Mouse (Mus musculus): ENCODE data around the gene Itgb3. TPM values are rescaled to one million over a fixed set of nuclear protein-coding genes. Genes with fewer than 3 reads are reported as not detected.

The Itgb3 gene
- polyA plus RNA-seq, 1 experiment from 2014 or later: 16.0 TPM

- H3K36me3 ChIP-seq (ENCODE audit: control insufficient read depth, insufficient read depth): no peaks in the 10 kb centered on the region
- WGBS (ENCODE audit: insufficient replicate concordance): 40% methylated on average over 3 of the region's 3 CpGs
- H3K4me1 ChIP-seq (ENCODE audit: control insufficient read depth, low read depth, low read length): no peaks in the 10 kb centered on the region
- no peak overlapping the region for H3K9ac ChIP-seq (ENCODE audit: low read depth, low read length)
- no peak overlapping the region for H3K4me3 ChIP-seq (ENCODE audit: low read depth, low read length)
- H3K4me2 ChIP-seq (ENCODE audit: low read depth, low read length): no peak overlapping the region
- H3K27me3 ChIP-seq (ENCODE audit: control insufficient read depth, insufficient read depth, low read depth, low read length): no peaks in the 10 kb centered on the region
- no peaks in the 10 kb centered on the region for H3K9me3 ChIP-seq (replicated peaks; ENCODE audit: control insufficient read depth, low read length)
- 0 out of 2 replicates have a peak, but pooled peaks have one; percentile 9 for ATAC-seq (ENCODE audit: low read depth)
- H3K27ac ChIP-seq (ENCODE audit: low read length): no peak overlapping the region
Measured at GRCm38 (mm10) chr11:104648571-104648970, 40.8 kb downstream of the Itgb3 start.

DNA sequence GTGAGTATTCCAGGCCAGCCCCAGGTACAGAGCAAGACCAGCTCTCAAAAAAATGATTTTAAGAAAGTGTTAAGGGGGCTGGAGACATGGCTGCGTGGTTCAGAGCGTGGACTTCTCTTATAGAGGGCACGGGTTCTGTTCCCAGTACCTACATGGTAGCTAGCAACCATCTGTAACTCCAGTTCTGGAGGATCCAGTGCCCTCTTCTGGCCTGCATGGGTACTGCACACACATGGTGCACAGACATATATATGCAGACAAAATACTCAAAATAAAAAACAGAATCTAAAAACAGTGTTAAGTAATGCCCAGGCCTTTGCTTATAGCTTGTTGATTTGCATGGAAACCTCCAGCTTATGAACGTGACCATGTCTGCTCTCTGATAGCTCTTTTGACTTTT is 52.8 kb downstream of the Itgb3 start:
- ATAC-seq (ENCODE audit: low read depth): no peak
- no peak overlapping the region for H3K4me2 ChIP-seq (ENCODE audit: low read depth, low read length)
- WGBS (ENCODE audit: insufficient replicate concordance): 72% methylated on average over 4 of the region's 4 CpGs
- H3K36me3 ChIP-seq (ENCODE audit: control insufficient read depth, insufficient read depth): no peaks in the 10 kb centered on the region
- no peaks in the 10 kb centered on the region for H3K9me3 ChIP-seq (replicated peaks; ENCODE audit: control insufficient read depth, low read length)
- no peak overlapping the region for H3K27ac ChIP-seq (ENCODE audit: low read length)
- no peaks in the 10 kb centered on the region for H3K27me3 ChIP-seq (ENCODE audit: control insufficient read depth, insufficient read depth, low read depth, low read length)
- H3K4me1 ChIP-seq (ENCODE audit: control insufficient read depth, low read depth, low read length): peaks cover 3% of the 10 kb centered on the region; the same call in 1 of the 2 replicates
- no peak overlapping the region for H3K9ac ChIP-seq (ENCODE audit: low read depth, low read length)
- H3K4me3 ChIP-seq (ENCODE audit: low read depth, low read length): no peak overlapping the region

DNA sequence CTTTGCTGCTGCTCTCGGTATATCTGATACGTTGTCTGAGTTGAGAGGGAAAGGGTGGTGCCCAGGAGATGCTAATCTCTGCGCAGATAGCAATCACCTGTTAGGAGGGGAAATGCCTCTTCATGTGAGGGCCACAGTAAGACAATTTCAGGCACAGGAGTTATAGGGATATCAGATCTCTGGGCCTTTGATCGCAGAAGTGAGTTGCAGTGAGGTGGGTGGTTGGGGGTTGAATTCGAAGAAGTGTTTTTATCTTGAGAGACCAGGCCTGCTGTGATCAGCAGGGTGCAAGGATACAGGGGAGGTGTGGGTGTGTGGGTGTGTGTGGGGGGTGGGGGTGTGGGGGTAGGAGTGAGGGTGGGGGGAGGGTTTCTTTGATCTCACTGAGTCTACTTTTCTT is 53.3 kb downstream of the Itgb3 start:
- H3K9ac ChIP-seq (ENCODE audit: low read depth, low read length): no peak overlapping the region
- H3K4me3 ChIP-seq (ENCODE audit: low read depth, low read length): no peak overlapping the region
- peak; percentile 79 for ATAC-seq (ENCODE audit: low read depth)
- no peaks in the 10 kb centered on the region for H3K9me3 ChIP-seq (replicated peaks; ENCODE audit: control insufficient read depth, low read length)
- WGBS (ENCODE audit: insufficient replicate concordance): 28% methylated on average over 5 of the region's 5 CpGs
- H3K4me1 ChIP-seq (ENCODE audit: control insufficient read depth, low read depth, low read length): peaks cover 3% of the 10 kb centered on the region; the same call in 1 of the 2 replicates
- no peaks in the 10 kb centered on the region for H3K27me3 ChIP-seq (ENCODE audit: control insufficient read depth, insufficient read depth, low read depth, low read length)
- no peaks in the 10 kb centered on the region for H3K36me3 ChIP-seq (ENCODE audit: control insufficient read depth, insufficient read depth)
- H3K4me2 ChIP-seq (ENCODE audit: low read depth, low read length): peak overlapping the region; percentile 37
- H3K27ac ChIP-seq (ENCODE audit: low read length): no peak overlapping the region

- H3K36me3 ChIP-seq (ENCODE audit: control insufficient read depth, insufficient read depth): no peaks in the 10 kb centered on the region
- no peaks in the 10 kb centered on the region for H3K27me3 ChIP-seq (ENCODE audit: control insufficient read depth, insufficient read depth, low read depth, low read length)
- H3K4me1 ChIP-seq (ENCODE audit: control insufficient read depth, low read depth, low read length): peaks cover 3% of the 10 kb centered on the region; the same call in 1 of the 2 replicates
- H3K9ac ChIP-seq (ENCODE audit: low read depth, low read length): no peak overlapping the region
- ATAC-seq (ENCODE audit: low read depth): peak; percentile 53
- peak overlapping the region; percentile 37 for H3K4me2 ChIP-seq (ENCODE audit: low read depth, low read length)
- WGBS (ENCODE audit: insufficient replicate concordance): 33% methylated on average over 20 of the region's 20 CpGs
- no peak overlapping the region for H3K27ac ChIP-seq (ENCODE audit: low read length)
- H3K4me3 ChIP-seq (ENCODE audit: low read depth, low read length): no peak overlapping the region
- H3K9me3 ChIP-seq (replicated peaks; ENCODE audit: control insufficient read depth, low read length): no peaks in the 10 kb centered on the region
Measured at GRCm38 (mm10) chr11:104661531-104662205, 53.9 kb downstream of the Itgb3 start.

GRCm38 (mm10) chr11:104662573-104662972 is 54.8 kb downstream of the Itgb3 start:
- no peak overlapping the region for H3K4me3 ChIP-seq (ENCODE audit: low read depth, low read length)
- no peaks in the 10 kb centered on the region for H3K36me3 ChIP-seq (ENCODE audit: control insufficient read depth, insufficient read depth)
- no peak for ATAC-seq (ENCODE audit: low read depth)
- 72% methylated on average over 11 of the region's 11 CpGs for WGBS (ENCODE audit: insufficient replicate concordance)
- H3K9ac ChIP-seq (ENCODE audit: low read depth, low read length): no peak overlapping the region
- H3K9me3 ChIP-seq (replicated peaks; ENCODE audit: control insufficient read depth, low read length): no peaks in the 10 kb centered on the region
- peaks cover 3% of the 10 kb centered on the region; the same call in 1 of the 2 replicates for H3K4me1 ChIP-seq (ENCODE audit: control insufficient read depth, low read depth, low read length)
- H3K4me2 ChIP-seq (ENCODE audit: low read depth, low read length): no peak overlapping the region
- H3K27ac ChIP-seq (ENCODE audit: low read length): no peak overlapping the region
- no peaks in the 10 kb centered on the region for H3K27me3 ChIP-seq (ENCODE audit: control insufficient read depth, insufficient read depth, low read depth, low read length)

DNA sequence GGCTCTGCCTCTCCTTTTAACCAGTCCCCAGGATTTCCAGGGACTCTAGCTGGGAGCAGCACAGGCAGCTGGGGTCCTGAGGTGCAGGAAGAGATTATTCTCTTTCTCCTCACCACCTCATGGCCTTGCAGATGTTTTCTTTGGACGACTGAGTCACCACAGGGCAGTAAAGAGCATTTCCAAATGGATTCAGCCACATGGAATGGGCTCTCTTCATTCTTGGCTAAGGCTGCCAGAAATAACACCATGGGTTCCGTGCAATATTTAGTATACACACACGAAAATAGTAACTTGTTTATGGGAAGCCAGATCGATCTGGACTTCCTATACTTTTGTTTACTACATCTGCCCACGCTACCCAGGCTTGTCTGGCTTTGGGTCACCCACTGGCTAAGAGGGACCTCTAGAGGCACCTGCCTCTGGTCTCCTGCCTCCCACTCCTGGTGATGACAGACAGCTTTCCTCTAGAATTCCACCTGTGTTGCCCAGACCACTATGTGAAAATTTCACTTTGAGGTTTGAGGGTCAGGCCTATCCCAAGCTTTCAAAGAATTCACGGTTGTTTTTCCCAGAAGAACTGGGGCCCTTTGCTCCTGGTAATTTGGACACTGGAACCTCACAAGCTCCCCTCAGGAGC is 55.6 kb downstream of the Itgb3 start:
- H3K4me2 ChIP-seq (ENCODE audit: low read depth, low read length): no peak overlapping the region
- H3K36me3 ChIP-seq (ENCODE audit: control insufficient read depth, insufficient read depth): no peaks in the 10 kb centered on the region
- no peak for ATAC-seq (ENCODE audit: low read depth)
- H3K4me3 ChIP-seq (ENCODE audit: low read depth, low read length): no peak overlapping the region
- 50% methylated on average over 6 of the region's 6 CpGs for WGBS (ENCODE audit: insufficient replicate concordance)
- peaks cover 3% of the 10 kb centered on the region; the same call in 1 of the 2 replicates for H3K4me1 ChIP-seq (ENCODE audit: control insufficient read depth, low read depth, low read length)
- no peaks in the 10 kb centered on the region for H3K9me3 ChIP-seq (replicated peaks; ENCODE audit: control insufficient read depth, low read length)
- H3K27me3 ChIP-seq (ENCODE audit: control insufficient read depth, insufficient read depth, low read depth, low read length): no peaks in the 10 kb centered on the region
- H3K27ac ChIP-seq (ENCODE audit: low read length): no peak overlapping the region
- H3K9ac ChIP-seq (ENCODE audit: low read depth, low read length): no peak overlapping the region

GRCm38 (mm10) chr11:104663878-104664261 is 56.1 kb downstream of the Itgb3 start:
- no peak overlapping the region for H3K27ac ChIP-seq (ENCODE audit: low read length)
- ATAC-seq (ENCODE audit: low read depth): no peak
- WGBS (ENCODE audit: insufficient replicate concordance): 31% methylated on average over 3 of the region's 3 CpGs

GRCm38 (mm10) chr11:104664441-104664840 is 56.6 kb downstream of the Itgb3 start:
- H3K4me3 ChIP-seq (ENCODE audit: low read depth, low read length): no peak overlapping the region
- no peaks in the 10 kb centered on the region for H3K36me3 ChIP-seq (ENCODE audit: control insufficient read depth, insufficient read depth)
- ATAC-seq (ENCODE audit: low read depth): no peak
- H3K9me3 ChIP-seq (replicated peaks; ENCODE audit: control insufficient read depth, low read length): no peaks in the 10 kb centered on the region
- H3K27me3 ChIP-seq (ENCODE audit: control insufficient read depth, insufficient read depth, low read depth, low read length): no peaks in the 10 kb centered on the region
- no peak overlapping the region for H3K9ac ChIP-seq (ENCODE audit: low read depth, low read length)
- no peak overlapping the region for H3K4me2 ChIP-seq (ENCODE audit: low read depth, low read length)
- no peak overlapping the region for H3K27ac ChIP-seq (ENCODE audit: low read length)
- H3K4me1 ChIP-seq (ENCODE audit: control insufficient read depth, low read depth, low read length): peaks cover 3% of the 10 kb centered on the region; the same call in 1 of the 2 replicates

More at GRCm38 (mm10) chr11:104663878-104664261, 56.1 kb downstream of the Itgb3 start:
- Histone ChIP-seq H3K36me3 (ENCODE audit: control insufficient read depth, insufficient read depth) (no peaks in the 10 kb centered on the region), H3K4me2 (ENCODE audit: low read depth, low read length) (no peak overlapping the region), H3K4me3 (ENCODE audit: low read depth, low read length) (no peak overlapping the region), H3K27me3 (ENCODE audit: control insufficient read depth, insufficient read depth, low read depth, low read length) (no peaks in the 10 kb centered on the region), H3K9ac (ENCODE audit: low read depth, low read length) (no peak overlapping the region), H3K4me1 (ENCODE audit: control insufficient read depth, low read depth, low read length) (peaks cover 3% of the 10 kb centered on the region; the same call in 1 of the 2 replicates), H3K9me3 (replicated peaks; ENCODE audit: control insufficient read depth, low read length) (no peaks in the 10 kb centered on the region)

- Histone ChIP-seq H3K27ac (ENCODE audit: low read length) (no peak overlapping the region), H3K4me1 (ENCODE audit: control insufficient read depth, low read depth, low read length) (no peaks in the 10 kb centered on the region), H3K36me3 (ENCODE audit: control insufficient read depth, insufficient read depth) (no peaks in the 10 kb centered on the region), H3K9ac (ENCODE audit: low read depth, low read length) (no peak overlapping the region), H3K9me3 (replicated peaks; ENCODE audit: control insufficient read depth, low read length) (no peaks in the 10 kb centered on the region), H3K27me3 (ENCODE audit: control insufficient read depth, insufficient read depth, low read depth, low read length) (no peaks in the 10 kb centered on the region), H3K4me3 (ENCODE audit: low read depth, low read length) (no peak overlapping the region), H3K4me2 (ENCODE audit: low read depth, low read length) (no peak overlapping the region)
- WGBS (ENCODE audit: insufficient replicate concordance): 31% methylated on average over 5 of the region's 5 CpGs
- ATAC-seq (ENCODE audit: low read depth): no peak
Measured at GRCm38 (mm10) chr11:104667399-104667798, 59.6 kb downstream of the Itgb3 start.
